Mouse (Mus musculus): Measurements from ENCODE around the gene Olfr1223. TPM values are rescaled to one million over a fixed set of nuclear protein-coding genes. Genes with fewer than 3 reads are reported as not detected.

Olfr1223 gene
- polyA plus RNA-seq, 1 experiment from 2014 or later = not detected

GRCm38 (mm10) chr2:89105651-89106050 lies 45.7 kb downstream of the Olfr1223 start:
- Histone ChIP-seq H3K4me3 (ENCODE audit: low read depth, low read length) (no peak overlapping the region), H3K27ac (ENCODE audit: low read depth, low read length) (no peak overlapping the region), H3K36me3 (ENCODE audit: control insufficient read depth, insufficient read depth, low read length) (no peaks in the 10 kb centered on the region), H3K27me3 (ENCODE audit: control insufficient read depth, insufficient read depth, low read length) (no peaks in the 10 kb centered on the region), H3K4me2 (ENCODE audit: low read depth, low read length, severe bottlenecking) (no peak overlapping the region), H3K4me1 (replicated peaks; ENCODE audit: control insufficient read depth, insufficient read depth, low read length) (no peaks in the 10 kb centered on the region), H3K9ac (ENCODE audit: low read length) (no peak overlapping the region), H3K9me3 (ENCODE audit: control insufficient read depth, low read length) (no peaks in the 10 kb centered on the region)
- ATAC-seq (replicated peaks; ENCODE audit: low FRiP score) = no peak
- DNase-seq (ENCODE audit: low spot score) = no peak

GRCm38 (mm10) chr2:89093848-89094247 lies 57.5 kb downstream of the Olfr1223 start:
- DNase-seq (ENCODE audit: low spot score) = no peak
- no peaks in the 10 kb centered on the region for H3K9me3 ChIP-seq (ENCODE audit: control insufficient read depth, low read length)
- no peak for ATAC-seq (replicated peaks; ENCODE audit: low FRiP score)
- H3K27ac ChIP-seq (ENCODE audit: low read depth, low read length) = no peak overlapping the region
- H3K4me2 ChIP-seq (ENCODE audit: low read depth, low read length, severe bottlenecking) = no peak overlapping the region
- H3K4me3 ChIP-seq (ENCODE audit: low read depth, low read length) = no peak overlapping the region
- H3K9ac ChIP-seq (ENCODE audit: low read length) = no peak overlapping the region
- no peaks in the 10 kb centered on the region for H3K27me3 ChIP-seq (ENCODE audit: control insufficient read depth, insufficient read depth, low read length)
- no peaks in the 10 kb centered on the region for H3K4me1 ChIP-seq (replicated peaks; ENCODE audit: control insufficient read depth, insufficient read depth, low read length)
- no peaks in the 10 kb centered on the region for H3K36me3 ChIP-seq (ENCODE audit: control insufficient read depth, insufficient read depth, low read length)
- WGBS = 100% methylated on average over 1 of the region's 1 CpGs

Other genes with a start within 250 kb of the Olfr1223 start
- not detected in 2 replicates for gene Olfr1208, start 249.2 kb downstream of the Olfr1223 start, polyA plus RNA-seq (2014; fragmentation: Nextera tagmentation; extraction: Ambion mirVana)
- gene Olfr1209, start 236.4 kb downstream of the Olfr1223 start, polyA plus RNA-seq (2014; fragmentation: Nextera tagmentation; extraction: Ambion mirVana) = not detected in 2 replicates
- not detected in 2 replicates for gene Olfr1211, start 213.4 kb downstream of the Olfr1223 start, polyA plus RNA-seq (2014; fragmentation: Nextera tagmentation; extraction: Ambion mirVana)
- gene Olfr1212, start 197.6 kb downstream of the Olfr1223 start, polyA plus RNA-seq (2014; fragmentation: Nextera tagmentation; extraction: Ambion mirVana) = not detected in 2 replicates
- not detected in 2 replicates for gene Gm13762, start 171.3 kb downstream of the Olfr1223 start, polyA plus RNA-seq (2014; fragmentation: Nextera tagmentation; extraction: Ambion mirVana)
- not detected in 2 replicates for gene Olfr1214, start 158.9 kb downstream of the Olfr1223 start, polyA plus RNA-seq (2014; fragmentation: Nextera tagmentation; extraction: Ambion mirVana)
- not detected in 2 replicates for gene Olfr1215, start 144.6 kb downstream of the Olfr1223 start, polyA plus RNA-seq (2014; fragmentation: Nextera tagmentation; extraction: Ambion mirVana)
- not detected in 2 replicates for gene Olfr1216, start 133.2 kb downstream of the Olfr1223 start, polyA plus RNA-seq (2014; fragmentation: Nextera tagmentation; extraction: Ambion mirVana)
- not detected in 2 replicates for gene Olfr1217, start 119.5 kb downstream of the Olfr1223 start, polyA plus RNA-seq (2014; fragmentation: Nextera tagmentation; extraction: Ambion mirVana)
- gene Olfr1218, start 90.4 kb downstream of the Olfr1223 start, polyA plus RNA-seq (2014; fragmentation: Nextera tagmentation; extraction: Ambion mirVana) = not detected in 2 replicates
- gene Olfr1219, start 68.0 kb downstream of the Olfr1223 start, polyA plus RNA-seq (2014; fragmentation: Nextera tagmentation; extraction: Ambion mirVana) = not detected in 2 replicates
- gene Olfr1220, start 44.7 kb downstream of the Olfr1223 start, polyA plus RNA-seq (2014; fragmentation: Nextera tagmentation; extraction: Ambion mirVana) = not detected in 2 replicates
- not detected in 2 replicates for gene Olfr1221, start 34.3 kb downstream of the Olfr1223 start, polyA plus RNA-seq (2014; fragmentation: Nextera tagmentation; extraction: Ambion mirVana)
- gene Olfr1222, start 18.5 kb downstream of the Olfr1223 start, polyA plus RNA-seq (2014; fragmentation: Nextera tagmentation; extraction: Ambion mirVana) = not detected in 2 replicates
- not detected in 2 replicates for gene Olfr1224-ps1, start 12.5 kb upstream of the Olfr1223 start, polyA plus RNA-seq (2014; fragmentation: Nextera tagmentation; extraction: Ambion mirVana)
- not detected in 2 replicates for gene Olfr1225, start 23.1 kb upstream of the Olfr1223 start, polyA plus RNA-seq (2014; fragmentation: Nextera tagmentation; extraction: Ambion mirVana)
- gene Olfr1226, start 48.5 kb upstream of the Olfr1223 start, polyA plus RNA-seq (2014; fragmentation: Nextera tagmentation; extraction: Ambion mirVana) = not detected in 2 replicates
- gene Olfr1228, start 102.5 kb upstream of the Olfr1223 start, polyA plus RNA-seq (2014; fragmentation: Nextera tagmentation; extraction: Ambion mirVana) = not detected in 2 replicates
- gene Olfr1229, start 136.5 kb upstream of the Olfr1223 start, polyA plus RNA-seq (2014; fragmentation: Nextera tagmentation; extraction: Ambion mirVana) = not detected in 2 replicates
- gene Olfr1230, start 145.7 kb upstream of the Olfr1223 start, polyA plus RNA-seq (2014; fragmentation: Nextera tagmentation; extraction: Ambion mirVana) = not detected in 2 replicates
- gene Olfr1231, start 155.5 kb upstream of the Olfr1223 start, polyA plus RNA-seq (2014; fragmentation: Nextera tagmentation; extraction: Ambion mirVana) = not detected in 2 replicates
- not detected in 2 replicates for gene Olfr1232, start 178.1 kb upstream of the Olfr1223 start, polyA plus RNA-seq (2014; fragmentation: Nextera tagmentation; extraction: Ambion mirVana)
- not detected in 2 replicates for gene Olfr1233, start 190.8 kb upstream of the Olfr1223 start, polyA plus RNA-seq (2014; fragmentation: Nextera tagmentation; extraction: Ambion mirVana)
- gene Olfr1234, start 213.3 kb upstream of the Olfr1223 start, polyA plus RNA-seq (2014; fragmentation: Nextera tagmentation; extraction: Ambion mirVana) = not detected in 2 replicates

Data from forebrain, embryonic 11.5 days (tissue).